Mouse (Mus musculus) yolk sac, embryonic 10.5 days (tissue): ENCODE data around the gene Plcb1.
"Not testable (repeated sequence)": the region's sequence is repeated elsewhere in the genome, so short reads cannot be mapped to it uniquely, and the experiment has no call there.

ENCODE experiments used
- DNase-seq: peaks from one replicate; pipeline ENCODE4 v3.0.0-alpha.2; 2017; ENCODE audit warnings: low spot score

The Plcb1 gene

GRCm38 (mm10) chr2:135318136-135318535 is 532.3 kb downstream of the Plcb1 start:
- DNase-seq, result no peak

GRCm38 (mm10) chr2:135323276-135323954 is 537.5 kb downstream of the Plcb1 start:
- DNase-seq, result no peak

- DNase-seq, result peak; percentile 31
Observed at GRCm38 (mm10) chr2:135323955-135324302, 538.1 kb downstream of the Plcb1 start.

- peak; percentile 18 for DNase-seq
Observed at GRCm38 (mm10) chr2:135328756-135329155, 542.9 kb downstream of the Plcb1 start.

- DNase-seq, result peak; percentile 11
Observed at GRCm38 (mm10) chr2:135329782-135330545, 544.1 kb downstream of the Plcb1 start.

GRCm38 (mm10) chr2:135331868-135332267 is 546.0 kb downstream of the Plcb1 start:
- DNase-seq, result no peak

GRCm38 (mm10) chr2:135356311-135356710 is 570.4 kb downstream of the Plcb1 start:
- no peak for DNase-seq

GRCm38 (mm10) chr2:135361798-135362197 is 575.9 kb downstream of the Plcb1 start:
- DNase-seq, result no peak

- no peak for DNase-seq
Observed at GRCm38 (mm10) chr2:135362948-135363347, 577.1 kb downstream of the Plcb1 start.

GRCm38 (mm10) chr2:135370259-135370835 is 584.5 kb downstream of the Plcb1 start:
- no peak for DNase-seq

GRCm38 (mm10) chr2:135380796-135381195 is 594.9 kb downstream of the Plcb1 start:
- not testable (repeated sequence) for DNase-seq

GRCm38 (mm10) chr2:135381396-135381795 is 595.5 kb downstream of the Plcb1 start:
- DNase-seq, result no peak

GRCm38 (mm10) chr2:135387990-135388389 is 602.1 kb downstream of the Plcb1 start:
- DNase-seq, result no peak

- no peak for DNase-seq
Observed at GRCm38 (mm10) chr2:135394698-135395097, 608.8 kb downstream of the Plcb1 start.

GRCm38 (mm10) chr2:135396375-135396774 is 610.5 kb downstream of the Plcb1 start:
- no peak for DNase-seq

- no peak for DNase-seq
Observed at GRCm38 (mm10) chr2:135397970-135398369, 612.1 kb downstream of the Plcb1 start.

- peak; percentile 3 for DNase-seq
Observed at GRCm38 (mm10) chr2:135399760-135400159, 613.9 kb downstream of the Plcb1 start.

GRCm38 (mm10) chr2:135402916-135403315 is 617.0 kb downstream of the Plcb1 start:
- DNase-seq, result no peak

- DNase-seq, result no peak
Observed at GRCm38 (mm10) chr2:135403344-135403743, 617.5 kb downstream of the Plcb1 start.

GRCm38 (mm10) chr2:135404095-135404494 is 618.2 kb downstream of the Plcb1 start:
- no peak for DNase-seq

GRCm38 (mm10) chr2:135409418-135410097 is 623.7 kb downstream of the Plcb1 start:
- no peak for DNase-seq

GRCm38 (mm10) chr2:135411675-135412074 is 625.8 kb downstream of the Plcb1 start:
- no peak for DNase-seq

- DNase-seq, result no peak
Observed at GRCm38 (mm10) chr2:135415137-135415536, 629.3 kb downstream of the Plcb1 start.
